Mouse (Mus musculus): Measurements from ENCODE around the gene Oxnad1.

The Oxnad1 gene

DNA sequence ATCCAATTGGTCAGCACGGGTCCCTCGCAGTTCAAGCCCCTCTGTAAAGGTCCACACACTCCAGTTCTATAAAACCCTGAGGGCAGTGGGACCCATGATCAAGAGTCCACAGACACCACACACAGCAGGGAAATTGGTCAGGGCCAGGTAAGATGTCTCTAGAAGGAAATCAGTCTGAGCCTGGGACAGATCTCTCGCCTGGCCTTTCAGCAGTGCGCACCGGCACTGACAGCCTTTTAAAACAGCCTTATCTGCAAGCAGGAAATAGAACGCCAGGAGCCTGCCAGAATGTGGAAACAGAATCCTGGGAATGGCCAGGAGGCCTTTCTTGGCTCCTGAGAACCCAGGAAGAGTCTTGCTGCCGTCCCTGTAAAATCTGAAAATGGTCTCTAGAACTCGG lies 29.4 kb upstream of the Oxnad1 start:
- no peaks in the 10 kb centered on the region; the same call in 1 of the 2 replicates for H3K27me3 ChIP-seq (ENCODE audit: insufficient read depth, low read length)
- no peaks in the 10 kb centered on the region for H3K9me3 ChIP-seq (ENCODE audit: low read length)
- peak overlapping the region; percentile 52; the same call in 1 of the 2 replicates for H3K4me3 ChIP-seq (replicated peaks; ENCODE audit: low read length)
- H3K36me3 ChIP-seq (ENCODE audit: insufficient read depth, low read length), result no peaks in the 10 kb centered on the region
- H3K4me1 ChIP-seq (replicated peaks; ENCODE audit: low read depth, low read length), result peaks cover 23% of the 10 kb centered on the region
- TF ChIP-seq POU5F1 (IDR thresholded peaks at IDR 0.05; ENCODE audit: borderline replicate concordance, low read length) (no peak), CTCF (conservative IDR thresholded peaks at IDR 0.05; ENCODE audit: low read length) (no peak)

DNA sequence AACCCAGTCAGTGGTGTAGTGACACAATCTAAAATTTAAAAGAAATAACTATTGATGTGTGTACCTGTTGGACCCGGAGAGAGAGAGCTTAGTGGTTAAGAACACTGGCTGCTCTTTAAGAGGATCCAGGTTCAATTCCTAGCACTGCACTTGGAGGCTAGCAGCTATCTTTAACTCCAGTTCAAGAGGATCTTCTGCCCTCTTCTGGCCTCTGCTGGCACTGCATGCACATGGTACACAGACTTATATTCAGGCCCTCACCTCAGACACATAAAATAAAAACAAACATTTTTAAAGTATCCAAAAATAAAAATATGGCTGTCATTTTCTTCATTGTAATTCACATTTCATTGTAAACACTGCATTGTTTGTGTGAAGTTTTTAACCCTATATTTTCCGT lies 28.5 kb upstream of the Oxnad1 start:
- H3K27me3 ChIP-seq (ENCODE audit: insufficient read depth, low read length), result no peaks in the 10 kb centered on the region; the same call in 1 of the 2 replicates
- TF ChIP-seq CTCF (conservative IDR thresholded peaks at IDR 0.05; ENCODE audit: low read length) (peak; percentile 80), POU5F1 (IDR thresholded peaks at IDR 0.05; ENCODE audit: borderline replicate concordance, low read length) (no peak)

DNA sequence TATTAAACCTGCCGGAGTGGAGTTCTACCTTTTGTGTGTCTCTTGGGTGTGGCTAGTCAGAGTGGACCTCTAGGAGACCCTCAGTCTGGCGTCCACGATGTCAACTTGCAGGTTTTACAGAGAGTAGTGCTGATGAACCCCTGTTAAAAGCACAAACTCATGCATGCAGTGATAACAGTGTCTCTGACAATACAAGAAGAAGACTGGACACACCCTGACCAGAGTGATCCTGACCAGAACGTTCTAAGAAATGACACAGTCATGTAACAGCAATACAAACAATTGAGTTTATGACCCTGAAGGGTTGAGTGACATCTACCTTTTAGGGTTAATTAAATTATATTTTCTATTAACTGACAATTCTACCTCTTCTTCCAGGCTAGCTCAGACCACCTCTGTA lies 27.5 kb upstream of the Oxnad1 start:
- no peaks in the 10 kb centered on the region for H3K9me3 ChIP-seq (ENCODE audit: low read length)
- no peak overlapping the region for H3K4me3 ChIP-seq (replicated peaks; ENCODE audit: low read length)
- no peaks in the 10 kb centered on the region for H3K27me3 ChIP-seq (ENCODE audit: insufficient read depth, low read length)
- TF ChIP-seq POU5F1 (IDR thresholded peaks at IDR 0.05; ENCODE audit: borderline replicate concordance, low read length) (no peak), CTCF (conservative IDR thresholded peaks at IDR 0.05; ENCODE audit: low read length) (no peak), NANOG (IDR thresholded peaks at IDR 0.05; ENCODE audit: borderline replicate concordance, low read length) (no peak)
- no peaks in the 10 kb centered on the region for H3K36me3 ChIP-seq (ENCODE audit: insufficient read depth, low read length)
- H3K4me1 ChIP-seq (replicated peaks; ENCODE audit: low read depth, low read length), result peaks cover 34% of the 10 kb centered on the region

More for the DNA sequence above, 28.5 kb upstream of the Oxnad1 start:
- Histone ChIP-seq H3K36me3 (ENCODE audit: insufficient read depth, low read length) (no peaks in the 10 kb centered on the region), H3K4me1 (replicated peaks; ENCODE audit: low read depth, low read length) (peaks cover 31% of the 10 kb centered on the region), H3K4me3 (replicated peaks; ENCODE audit: low read length) (no peak overlapping the region), H3K9me3 (ENCODE audit: low read length) (no peaks in the 10 kb centered on the region)

DNA sequence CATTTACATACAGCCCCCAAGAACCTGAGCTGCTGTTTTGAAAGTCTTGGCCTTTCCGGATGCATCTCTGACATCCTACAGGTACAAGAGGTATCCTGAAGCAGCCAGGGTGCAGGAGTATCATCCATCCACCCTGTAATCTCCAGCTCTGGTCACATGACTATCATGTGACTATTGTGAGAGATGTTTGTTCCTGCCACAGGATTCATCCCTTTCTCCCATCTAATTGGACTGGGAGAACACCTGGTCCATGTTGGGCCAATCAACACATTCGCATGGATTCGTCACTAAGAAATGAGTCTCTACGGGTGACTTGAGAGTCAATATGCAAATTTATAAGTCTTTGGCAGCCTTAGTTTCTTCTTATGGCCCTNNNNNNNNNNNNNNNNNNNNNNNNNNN lies 23.8 kb upstream of the Oxnad1 start:
- Histone ChIP-seq H3K36me3 (ENCODE audit: insufficient read depth, low read length) (no peaks in the 10 kb centered on the region), H3K4me3 (replicated peaks; ENCODE audit: low read length) (peak overlapping the region; percentile 35; the same call in 1 of the 2 replicates), H3K4me1 (replicated peaks; ENCODE audit: low read depth, low read length) (peaks cover 20% of the 10 kb centered on the region), H3K9me3 (ENCODE audit: low read length) (peaks cover 14% of the 10 kb centered on the region), H3K27me3 (ENCODE audit: insufficient read depth, low read length) (no peaks in the 10 kb centered on the region)
- TF ChIP-seq NANOG (IDR thresholded peaks at IDR 0.05; ENCODE audit: borderline replicate concordance, low read length) (no peak), POU5F1 (IDR thresholded peaks at IDR 0.05; ENCODE audit: borderline replicate concordance, low read length) (no peak), CTCF (conservative IDR thresholded peaks at IDR 0.05; ENCODE audit: low read length) (no peak)

DNA sequence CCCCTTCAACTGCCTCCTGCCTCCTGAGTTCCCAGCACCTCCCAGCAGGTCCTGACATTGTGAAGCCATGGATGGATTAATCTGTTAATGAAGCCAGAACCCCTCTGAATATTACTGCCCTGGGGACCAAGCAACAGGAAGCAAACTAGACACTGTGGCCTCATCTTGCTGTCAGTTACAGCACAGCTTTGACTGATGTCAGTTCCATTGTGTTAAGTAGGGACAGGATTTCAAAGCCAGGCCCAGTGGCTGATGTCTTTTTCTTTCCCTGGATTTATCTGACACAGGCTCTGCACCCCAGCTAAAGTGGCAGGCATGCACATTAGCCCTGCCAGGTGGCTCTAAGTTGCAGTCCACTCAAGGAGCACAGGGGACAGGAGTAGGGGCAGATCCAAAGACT lies 12.4 kb upstream of the Oxnad1 start:
- Histone ChIP-seq H3K4me1 (replicated peaks; ENCODE audit: low read depth, low read length) (peaks cover 46% of the 10 kb centered on the region), H3K27me3 (ENCODE audit: insufficient read depth, low read length) (no peaks in the 10 kb centered on the region), H3K36me3 (ENCODE audit: insufficient read depth, low read length) (no peaks in the 10 kb centered on the region), H3K4me3 (replicated peaks; ENCODE audit: low read length) (no peak overlapping the region), H3K9me3 (ENCODE audit: low read length) (no peaks in the 10 kb centered on the region)
- TF ChIP-seq NANOG (IDR thresholded peaks at IDR 0.05; ENCODE audit: borderline replicate concordance, low read length) (no peak), POU5F1 (IDR thresholded peaks at IDR 0.05; ENCODE audit: borderline replicate concordance, low read length) (no peak), CTCF (conservative IDR thresholded peaks at IDR 0.05; ENCODE audit: low read length) (no peak)

DNA sequence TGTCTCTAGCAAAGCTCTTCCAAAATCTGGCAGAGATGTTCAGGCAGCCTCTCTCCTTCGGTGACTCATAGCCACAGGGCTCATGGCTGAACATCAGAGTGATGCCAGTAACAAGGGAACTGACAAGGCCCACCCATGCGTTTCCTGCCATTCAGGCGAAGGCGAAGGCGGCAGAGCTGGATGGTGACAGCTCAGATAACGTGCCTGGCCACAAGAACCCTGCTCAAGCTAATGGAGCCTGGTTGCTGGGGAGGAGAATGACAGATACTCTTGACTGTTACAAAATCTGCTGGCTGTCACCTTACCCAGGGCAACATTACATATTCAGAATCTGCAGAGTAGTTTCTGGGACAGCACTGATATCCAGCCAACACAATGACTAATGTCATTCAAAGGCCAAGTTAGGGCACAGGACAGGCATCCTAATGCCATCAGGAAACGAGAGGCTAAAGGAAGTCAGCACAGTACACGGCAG lies 11.9 kb upstream of the Oxnad1 start:
- H3K4me3 ChIP-seq (replicated peaks; ENCODE audit: low read length), result no peak overlapping the region
- H3K4me1 ChIP-seq (replicated peaks; ENCODE audit: low read depth, low read length), result peaks cover 51% of the 10 kb centered on the region
- H3K9me3 ChIP-seq (ENCODE audit: low read length), result no peaks in the 10 kb centered on the region
- H3K36me3 ChIP-seq (ENCODE audit: insufficient read depth, low read length), result no peaks in the 10 kb centered on the region
- no peak for TF ChIP-seq POU5F1 (IDR thresholded peaks at IDR 0.05; ENCODE audit: borderline replicate concordance, low read length)
- no peak for TF ChIP-seq CTCF (conservative IDR thresholded peaks at IDR 0.05; ENCODE audit: low read length)
- no peak for TF ChIP-seq NANOG (IDR thresholded peaks at IDR 0.05; ENCODE audit: borderline replicate concordance, low read length)
- H3K27me3 ChIP-seq (ENCODE audit: insufficient read depth, low read length), result no peaks in the 10 kb centered on the region

DNA sequence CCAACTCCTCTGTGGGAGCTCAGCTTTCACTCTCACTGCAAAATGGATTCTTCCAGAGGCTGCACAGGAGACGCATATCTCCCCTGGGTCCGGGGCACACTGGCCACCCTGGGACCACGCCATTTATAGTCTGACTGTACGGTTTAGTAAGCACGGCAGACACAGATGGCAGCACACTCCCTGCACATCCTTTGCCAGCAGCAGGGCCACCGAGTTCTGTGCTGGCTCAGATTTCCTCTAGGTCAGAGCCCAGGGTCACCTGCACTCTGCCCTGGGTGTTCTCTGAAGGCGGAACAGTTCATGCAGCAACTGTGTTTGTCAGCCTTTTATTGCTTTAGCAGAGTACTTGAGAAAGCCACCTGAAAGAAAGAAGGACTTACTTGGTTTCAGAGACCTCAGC lies 11.3 kb upstream of the Oxnad1 start:
- Histone ChIP-seq H3K27me3 (ENCODE audit: insufficient read depth, low read length) (no peaks in the 10 kb centered on the region), H3K36me3 (ENCODE audit: insufficient read depth, low read length) (no peaks in the 10 kb centered on the region), H3K9me3 (ENCODE audit: low read length) (no peaks in the 10 kb centered on the region), H3K4me3 (replicated peaks; ENCODE audit: low read length) (no peak overlapping the region), H3K4me1 (replicated peaks; ENCODE audit: low read depth, low read length) (peaks cover 53% of the 10 kb centered on the region)
- no peak for TF ChIP-seq NANOG (IDR thresholded peaks at IDR 0.05; ENCODE audit: borderline replicate concordance, low read length)
- TF ChIP-seq POU5F1 (IDR thresholded peaks at IDR 0.05; ENCODE audit: borderline replicate concordance, low read length), result no peak
- TF ChIP-seq CTCF (conservative IDR thresholded peaks at IDR 0.05; ENCODE audit: low read length), result no peak

DNA sequence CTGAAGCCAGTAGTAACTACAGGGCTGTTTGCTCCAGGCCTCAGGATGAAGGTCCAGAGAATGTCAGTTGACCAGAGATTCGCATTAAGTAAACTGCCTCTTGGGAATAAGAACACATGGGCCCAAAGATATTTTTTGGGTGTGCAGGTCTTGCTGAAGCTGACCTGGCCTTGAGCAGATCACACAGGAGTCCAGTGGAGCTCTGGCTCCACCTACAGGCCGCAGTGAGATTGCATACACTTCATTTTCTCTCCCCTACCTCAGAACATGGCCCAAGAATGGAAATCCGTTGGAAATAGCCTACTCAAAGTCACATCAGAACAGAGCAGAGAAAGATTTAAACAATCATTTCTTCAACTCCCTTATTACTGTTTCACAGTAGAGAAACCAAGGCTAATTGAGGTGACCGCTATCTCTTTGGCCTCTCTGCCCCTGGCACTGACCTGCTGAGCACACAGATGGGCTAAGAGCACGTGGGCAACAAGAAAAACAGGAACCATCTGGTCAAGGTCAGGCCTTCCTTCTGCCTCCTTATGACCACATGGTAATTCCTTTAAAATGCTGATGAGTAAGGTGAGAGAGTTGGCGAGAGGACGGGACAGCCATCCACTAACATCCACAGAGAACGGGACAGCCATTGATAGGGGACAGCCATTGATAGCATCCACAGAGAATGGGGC lies 8.1 kb upstream of the Oxnad1 start:
- Histone ChIP-seq H3K4me1 (replicated peaks; ENCODE audit: low read depth, low read length) (peaks cover 78% of the 10 kb centered on the region), H3K9me3 (ENCODE audit: low read length) (no peaks in the 10 kb centered on the region), H3K27me3 (ENCODE audit: insufficient read depth, low read length) (no peaks in the 10 kb centered on the region), H3K4me3 (replicated peaks; ENCODE audit: low read length) (0 out of 2 replicates have a peak overlapping the region, but pooled peaks have one; percentile 10), H3K36me3 (ENCODE audit: insufficient read depth, low read length) (peaks cover 15% of the 10 kb centered on the region)
- no peak for TF ChIP-seq POU5F1 (IDR thresholded peaks at IDR 0.05; ENCODE audit: borderline replicate concordance, low read length)
- peak; percentile 93 for TF ChIP-seq CTCF (conservative IDR thresholded peaks at IDR 0.05; ENCODE audit: low read length)

DNA sequence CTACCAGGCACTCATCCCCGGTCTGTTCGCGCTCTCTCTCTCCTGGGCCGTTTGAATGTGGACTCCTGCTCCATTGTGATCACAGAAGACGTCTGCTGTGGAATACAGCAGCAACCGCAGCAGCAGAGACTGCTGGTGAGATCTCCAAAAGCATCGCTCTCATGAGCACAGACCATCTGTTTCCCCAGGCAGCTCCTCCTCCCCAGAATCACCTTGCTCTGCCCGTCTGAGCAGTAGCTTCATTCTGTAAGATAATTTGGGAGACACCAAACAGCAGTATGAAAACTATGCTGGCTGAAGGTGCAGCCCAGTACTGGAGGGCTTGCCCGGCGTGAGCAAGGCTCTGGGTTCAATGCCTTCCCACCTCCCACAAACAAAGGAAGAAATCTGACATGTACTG lies 4.1 kb upstream of the Oxnad1 start:
- peaks cover 60% of the 10 kb centered on the region for H3K4me1 ChIP-seq (replicated peaks; ENCODE audit: low read depth, low read length)
- H3K9me3 ChIP-seq (ENCODE audit: low read length), result no peaks in the 10 kb centered on the region
- peaks cover 34% of the 10 kb centered on the region for H3K36me3 ChIP-seq (ENCODE audit: insufficient read depth, low read length)
- H3K4me3 ChIP-seq (replicated peaks; ENCODE audit: low read length), result no peak overlapping the region
- TF ChIP-seq CTCF (conservative IDR thresholded peaks at IDR 0.05; ENCODE audit: low read length), result no peak
- TF ChIP-seq POU5F1 (IDR thresholded peaks at IDR 0.05; ENCODE audit: borderline replicate concordance, low read length), result no peak
- TF ChIP-seq NANOG (IDR thresholded peaks at IDR 0.05; ENCODE audit: borderline replicate concordance, low read length), result no peak
- no peaks in the 10 kb centered on the region for H3K27me3 ChIP-seq (ENCODE audit: insufficient read depth, low read length)
